Comparison of ENCODE assay signal across 18 mouse cellular contexts in the genomic region with DNA sequence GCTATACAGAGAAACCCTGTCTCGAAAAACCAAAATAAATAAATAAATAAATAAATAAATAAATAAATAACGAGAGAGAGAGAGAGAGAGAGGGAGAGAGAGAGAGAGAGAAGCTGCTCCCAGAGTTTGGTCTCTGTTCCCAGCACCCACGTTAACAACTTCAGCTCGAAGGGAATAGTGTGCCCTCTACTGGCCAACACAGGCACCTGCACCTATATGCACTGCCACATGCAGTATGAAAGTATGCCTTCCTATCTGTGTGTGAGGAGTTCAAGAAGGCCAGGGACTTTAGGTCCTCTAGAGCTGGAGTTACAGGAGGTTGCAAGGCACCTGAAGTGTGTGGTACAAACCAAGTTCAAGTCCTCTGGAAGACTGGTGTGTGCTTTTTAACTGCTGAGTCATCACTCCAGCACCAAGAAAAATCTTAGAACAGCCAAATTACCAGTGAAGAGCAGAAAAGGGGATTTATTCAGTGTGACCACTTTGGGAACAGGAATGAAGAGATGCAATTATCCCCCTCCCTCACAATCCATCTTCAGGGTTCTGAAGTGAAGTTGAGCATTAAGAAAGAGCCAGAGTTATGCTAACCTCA. TPM values are rescaled to one million over a fixed set of nuclear protein-coding genes. Genes with fewer than 3 reads are reported as not detected.
DNase-seq lines count a peak whose midpoint lies in the region; ATAC-seq and TF ChIP-seq lines count a peak whose summit lies in the region.
"Had no signal": no experiment of that assay in that cellular context is flagged by ENCODE, and none has a peak within 500 bp of the region (broad histone marks: within the 10 kb centered on the region; RNA-seq: fewer than 3 reads in every experiment).

No protein-coding gene starts in this region.

- no peak overlapping the region for H3K27ac ChIP-seq in heart, postnatal 0 days (ENCODE audit: low read depth)
- H3K27ac ChIP-seq in left cerebral cortex, adult 2 months, result no peak overlapping the region
- no peak overlapping the region for H3K27ac ChIP-seq in bone marrow, adult 2 months (ENCODE audit: control insufficient read depth, insufficient read depth, low read depth, low read length, poor library complexity)
- H3K27ac ChIP-seq: embryonic facial prominence, embryonic 12.5 days; heart, embryonic 13.5 days; hindbrain, embryonic 12.5 days; midbrain, embryonic 10.5 days; stomach, embryonic 15.5 days had no signal

- peaks cover 23% of the 10 kb centered on the region for H3K27me3 ChIP-seq in heart, postnatal 0 days (ENCODE audit: control insufficient read depth, insufficient read depth, low read length)
- H3K27me3 ChIP-seq in E14TG2a.4 (ENCODE audit: insufficient read depth, low read length), result no peaks in the 10 kb centered on the region

- TF ChIP-seq EP300 in heart, postnatal 0 days (IDR thresholded peaks at IDR 0.05; ENCODE audit: low read depth), result no peak

- intact Hi-C loops in left cerebral cortex, adult 2 months (cut with DNase I), result no loop called here
- intact Hi-C loops in left cerebral cortex, postnatal 4 days (cut with DNase I), result no loop called here

- ATAC-seq in heart, postnatal 0 days (ENCODE audit: insufficient read depth, low read depth), result no peak

- H3K4me1 ChIP-seq in heart, postnatal 0 days (ENCODE audit: control insufficient read depth, insufficient read depth), result no peaks in the 10 kb centered on the region
- H3K4me1 ChIP-seq in E14TG2a.4 (replicated peaks; ENCODE audit: low read depth, low read length), result peaks cover 52% of the 10 kb centered on the region
- no peaks in the 10 kb centered on the region for H3K4me1 ChIP-seq in bone marrow, adult 2 months (ENCODE audit: control insufficient read depth, insufficient read depth, low read length)
- H3K4me1 ChIP-seq: embryonic facial prominence, embryonic 12.5 days had no signal

- H3K4me2 ChIP-seq in heart, postnatal 0 days (ENCODE audit: low read depth, low read length), result no peak overlapping the region
- H3K4me2 ChIP-seq: embryonic facial prominence, embryonic 12.5 days; heart, embryonic 13.5 days; hindbrain, embryonic 12.5 days; stomach, embryonic 15.5 days had no signal

- TF ChIP-seq CTCF in heart, postnatal 0 days (IDR thresholded peaks at IDR 0.05; ENCODE audit: low read depth), result peak; percentile 6; the same call in 1 of the 2 replicates
- peak; percentile 16 for TF ChIP-seq CTCF in left cerebral cortex, adult 2 months (IDR thresholded peaks at IDR 0.05)
- peak; percentile 72 for TF ChIP-seq CTCF in E14TG2a.4 (conservative IDR thresholded peaks at IDR 0.05; ENCODE audit: low read length)
- TF ChIP-seq CTCF in bone marrow, adult 2 months (IDR thresholded peaks at IDR 0.05; ENCODE audit: control insufficient read depth, insufficient read depth, low read length), result peak; percentile 28; the same call in 1 of the 2 replicates

- TF ChIP-seq POLR2A in bone marrow, adult 2 months (IDR thresholded peaks at IDR 0.05; ENCODE audit: borderline replicate concordance, control insufficient read depth, low read depth, low read length), result no peak

- no peak overlapping the region for H3K4me3 ChIP-seq in heart, postnatal 0 days (ENCODE audit: low read depth, low read length)
- H3K4me3 ChIP-seq in left cerebral cortex, adult 2 months, result no peak overlapping the region
- H3K4me3 ChIP-seq in E14TG2a.4 (replicated peaks; ENCODE audit: low read length), result no peak overlapping the region
- H3K4me3 ChIP-seq in bone marrow, adult 2 months (replicated peaks; ENCODE audit: control insufficient read depth, low read depth, low read length), result no peak overlapping the region
- H3K4me3 ChIP-seq: embryonic facial prominence, embryonic 12.5 days; heart, embryonic 13.5 days; hindbrain, embryonic 12.5 days; midbrain, embryonic 10.5 days; stomach, embryonic 15.5 days had no signal

- H3K9ac ChIP-seq in heart, postnatal 0 days (replicated peaks; ENCODE audit: low read depth, low read length), result no peak overlapping the region
- H3K9ac ChIP-seq: embryonic facial prominence, embryonic 12.5 days; heart, embryonic 13.5 days; hindbrain, embryonic 12.5 days; stomach, embryonic 15.5 days had no signal

- no peak for DNase-seq in heart, postnatal 0 days (ENCODE audit: low spot score)
- DNase-seq in heart, postnatal 4 days, result no peak
- no peak for DNase-seq in left cerebral cortex, adult 2 months (ENCODE audit: extremely low spot score in 1 of 2, low spot score in 2 of 2)
- DNase-seq in left cerebral cortex, postnatal 4 days, result no peak
- no peak for DNase-seq in spleen, postnatal 14 days (ENCODE audit: low spot score in 2 of 2)
- no peak for DNase-seq in adipocyte (ENCODE audit: low spot score)
- DNase-seq: cerebellum, adult 11-12 months; retina, postnatal 1 day; thymus, postnatal 36 days had no signal

- 95% methylated on average over 4 of the region's 4 CpGs for WGBS in heart, postnatal 0 days
- 90% methylated on average over 4 of the region's 4 CpGs for WGBS in bone marrow, adult 2 months

- no peaks in the 10 kb centered on the region for H3K9me3 ChIP-seq in heart, postnatal 0 days (replicated peaks; ENCODE audit: control insufficient read depth, low read length)
- H3K9me3 ChIP-seq in E14TG2a.4 (ENCODE audit: low read length), result peaks cover 5% of the 10 kb centered on the region; the same call in 1 of the 2 replicates
- H3K9me3 ChIP-seq: embryonic facial prominence, embryonic 12.5 days; hindbrain, embryonic 12.5 days; stomach, embryonic 15.5 days had no signal

- no peaks in the 10 kb centered on the region for H3K36me3 ChIP-seq in heart, postnatal 0 days (replicated peaks; ENCODE audit: control insufficient read depth, insufficient read depth, low read length)
- no peaks in the 10 kb centered on the region for H3K36me3 ChIP-seq in E14TG2a.4 (ENCODE audit: insufficient read depth, low read length)
- H3K36me3 ChIP-seq: embryonic facial prominence, embryonic 12.5 days; heart, embryonic 13.5 days; hindbrain, embryonic 12.5 days; midbrain, embryonic 10.5 days; stomach, embryonic 15.5 days had no signal

RNA-seq across cellular contexts. Expression of gene A4galt, which starts 3.7 kb away (rescaled TPM):
- total RNA-seq in heart, postnatal 0 days (2014; rRNA removed; ENCODE audit: low replicate concordance), result 3.0 and 3.2 TPM in 2 replicates
- polyA plus RNA-seq in heart, postnatal 0 days (2015; fragmentation: Nextera tagmentation; extraction: Ambion mirVana), result 1.6 and 2.0 TPM in 2 replicates
- total RNA-seq in heart, postnatal 4 days (2021), result 1 to 10 TPM; 3.4 to 4.1 TPM
- total RNA-seq in left cerebral cortex, adult 2 months (2021), result 1 to 10 TPM; 1.9 to 4.5 TPM
- total RNA-seq in left cerebral cortex, postnatal 4 days (2021), result 1 to 10 TPM; 3.1 to 3.9 TPM
- 1.1 and 4.7 TPM in 2 replicates for polyA plus RNA-seq in bone marrow, adult 2 months (2011; ENCODE audit: insufficient read depth, insufficient read length, low replicate concordance, missing spikeins)
- total RNA-seq: common myeloid progenitor, adult 5-6 weeks; neutrophil, adult 5-6 weeks had no signal

Comparison
In these comparisons a context has a peak if more than half of its experiments do, and no peak if none do; other contexts are left out.
1. CTCF ChIP-seq: peak in every context shown above with its lines; median percentile 72 in E14TG2a.4; 28 in bone marrow, adult 2 months; 16 in left cerebral cortex, adult 2 months; 6 in heart, postnatal 0 days.